Mouse (Mus musculus): ENCODE measurements around the gene Gsap. TPM values are rescaled to one million over a fixed set of nuclear protein-coding genes. Genes with fewer than 3 reads are reported as not detected.
A peak's percentile ranks its signal among the peaks of the same experiment; 100 is the strongest.

Gene Gsap
- 1 to 10 TPM; 6.3 to 10.0 TPM for total RNA-seq (2021)

GRCm38 (mm10) chr5:21185764-21186685 is at the start of gene Gsap:
Gene Gsap (plus strand): TSS chr5:21186255.
- DNase-seq (ENCODE audit: extremely low spot score in 1 of 2, low spot score in 1 of 2): peak; percentile 27 to 38

- no peak for DNase-seq (ENCODE audit: extremely low spot score in 1 of 2, low spot score in 1 of 2)
Measured at GRCm38 (mm10) chr5:21136575-21136974, 49.5 kb upstream of the Gsap start.

- peak; percentile 47 to 60 for DNase-seq (ENCODE audit: extremely low spot score in 1 of 2, low spot score in 1 of 2)
Measured at GRCm38 (mm10) chr5:21139505-21139904, 46.5 kb upstream of the Gsap start.

- DNase-seq (ENCODE audit: extremely low spot score in 1 of 2, low spot score in 1 of 2): peak in 1 of 2 experiments; percentile 16
Measured at GRCm38 (mm10) chr5:21141133-21141551, 44.9 kb upstream of the Gsap start.

- DNase-seq (ENCODE audit: extremely low spot score in 1 of 2, low spot score in 1 of 2): no peak
Measured at GRCm38 (mm10) chr5:21141626-21142025, 44.4 kb upstream of the Gsap start.

- DNase-seq (ENCODE audit: extremely low spot score in 1 of 2, low spot score in 1 of 2): no peak
Measured at GRCm38 (mm10) chr5:21143032-21143431, 43.0 kb upstream of the Gsap start.

GRCm38 (mm10) chr5:21144506-21145169 is 41.4 kb upstream of the Gsap start:
- no peak for DNase-seq (ENCODE audit: extremely low spot score in 1 of 2, low spot score in 1 of 2)

GRCm38 (mm10) chr5:21148358-21148757 is 37.7 kb upstream of the Gsap start:
- DNase-seq (ENCODE audit: extremely low spot score in 1 of 2, low spot score in 1 of 2): no peak

GRCm38 (mm10) chr5:21153672-21154071 is 32.4 kb upstream of the Gsap start:
- DNase-seq (ENCODE audit: extremely low spot score in 1 of 2, low spot score in 1 of 2): no peak

GRCm38 (mm10) chr5:21156770-21157169 is 29.3 kb upstream of the Gsap start:
- no peak for DNase-seq (ENCODE audit: extremely low spot score in 1 of 2, low spot score in 1 of 2)

GRCm38 (mm10) chr5:21159536-21159935 is 26.5 kb upstream of the Gsap start:
- no peak for DNase-seq (ENCODE audit: extremely low spot score in 1 of 2, low spot score in 1 of 2)

GRCm38 (mm10) chr5:21160781-21161180 is 25.3 kb upstream of the Gsap start:
- no peak for DNase-seq (ENCODE audit: extremely low spot score in 1 of 2, low spot score in 1 of 2)

GRCm38 (mm10) chr5:21163421-21163820 is 22.6 kb upstream of the Gsap start:
- no peak for DNase-seq (ENCODE audit: extremely low spot score in 1 of 2, low spot score in 1 of 2)

- DNase-seq (ENCODE audit: extremely low spot score in 1 of 2, low spot score in 1 of 2): peak in 1 of 2 experiments; percentile 41
Measured at GRCm38 (mm10) chr5:21168689-21169345, 17.2 kb upstream of the Gsap start.

GRCm38 (mm10) chr5:21169346-21169745 is 16.7 kb upstream of the Gsap start:
- no peak for DNase-seq (ENCODE audit: extremely low spot score in 1 of 2, low spot score in 1 of 2)

- DNase-seq (ENCODE audit: extremely low spot score in 1 of 2, low spot score in 1 of 2): no peak
Measured at GRCm38 (mm10) chr5:21169877-21170276, 16.2 kb upstream of the Gsap start.

GRCm38 (mm10) chr5:21170440-21170839 is 15.6 kb upstream of the Gsap start:
- no peak for DNase-seq (ENCODE audit: extremely low spot score in 1 of 2, low spot score in 1 of 2)

- no peak for DNase-seq (ENCODE audit: extremely low spot score in 1 of 2, low spot score in 1 of 2)
Measured at GRCm38 (mm10) chr5:21170898-21171297, 15.2 kb upstream of the Gsap start.

- DNase-seq (ENCODE audit: extremely low spot score in 1 of 2, low spot score in 1 of 2): peak in 1 of 2 experiments; percentile 26
Measured at GRCm38 (mm10) chr5:21171336-21171735, 14.7 kb upstream of the Gsap start.

GRCm38 (mm10) chr5:21172316-21172715 is 13.7 kb upstream of the Gsap start:
- DNase-seq (ENCODE audit: extremely low spot score in 1 of 2, low spot score in 1 of 2): peak in 1 of 2 experiments; percentile 16

Data from layer of hippocampus, postnatal 25 days (tissue).